28 mouse cellular contexts compared by ENCODE assay signal in the genomic region with DNA sequence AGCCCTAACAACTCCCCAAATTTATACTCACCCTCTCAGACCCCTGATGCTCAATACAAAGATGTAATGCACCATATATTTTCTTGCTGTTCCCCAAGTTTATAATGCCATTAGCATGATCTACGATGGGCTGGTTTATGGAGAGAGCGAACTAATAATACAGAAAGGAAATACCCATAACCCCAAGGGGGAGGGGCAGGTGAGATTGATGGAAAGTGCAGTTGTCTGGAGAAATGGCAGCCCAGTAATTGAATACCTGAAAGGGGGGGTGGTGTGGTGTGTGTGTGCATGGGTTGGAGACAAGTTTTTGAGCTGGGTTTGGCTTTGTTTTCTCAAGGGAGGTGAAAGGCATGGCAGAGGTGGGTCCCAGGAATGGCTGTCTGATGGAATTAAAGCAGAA.
A peak's percentile ranks its signal among the peaks of the same experiment; 100 is the strongest.
DNase-seq lines count a peak whose midpoint lies in the region; ATAC-seq lines count a peak whose summit lies in the region.
"Had no signal": no experiment of that assay in that cellular context is flagged by ENCODE, and none has a peak within 500 bp of the region (broad histone marks: within the 10 kb centered on the region; RNA-seq: fewer than 3 reads in every experiment).

No protein-coding gene starts in this region.

- H3K36me3 ChIP-seq in neural tube, embryonic 13.5 days, result peaks cover 46% of the 10 kb centered on the region
- H3K36me3 ChIP-seq in neural tube, embryonic 15.5 days, result peaks cover 11% of the 10 kb centered on the region; the same call in 1 of the 2 replicates
- no peaks in the 10 kb centered on the region for H3K36me3 ChIP-seq in limb, embryonic 11.5 days (ENCODE audit: control insufficient read depth, insufficient read depth, low read length)
- H3K36me3 ChIP-seq: embryonic facial prominence, embryonic 10.5 days; embryonic facial prominence, embryonic 13.5 days; forebrain, embryonic 12.5 days; G1E; hindbrain, embryonic 10.5 days had no signal

- H3K4me3 ChIP-seq in neural tube, embryonic 13.5 days, result no peak overlapping the region
- H3K4me3 ChIP-seq in neural tube, embryonic 15.5 days (replicated peaks), result no peak overlapping the region
- no peak overlapping the region for H3K4me3 ChIP-seq in limb, embryonic 11.5 days (ENCODE audit: low read depth, low read length)
- H3K4me3 ChIP-seq: embryonic facial prominence, embryonic 10.5 days; embryonic facial prominence, embryonic 13.5 days; erythroblast, embryonic 14.5 days; forebrain, embryonic 12.5 days; forebrain, embryonic 15.5 days; heart, adult 2 months; hindbrain, embryonic 10.5 days; hindbrain, embryonic 13.5 days had no signal

- DNase-seq in embryo, embryonic 10.5 days (ENCODE audit: low spot score), result peak; percentile 8
- DNase-seq in embryo, embryonic 9.5 days (ENCODE audit: extremely low spot score), result no peak
- peak; percentile 50 for DNase-seq in limb, embryonic 11.5 days (ENCODE audit: low spot score)
- DNase-seq in thymus, postnatal 25 days, result no peak
- DNase-seq in lung, postnatal 25 days (ENCODE audit: low spot score), result no peak
- DNase-seq: adrenal gland, postnatal 10 days; adrenal gland, postnatal 36 days; cerebellum, adult 18-20 months; cerebellum, adult 9-10 months; cerebellum, postnatal 14 days; gastrocnemius, postnatal 10 days; gastrocnemius, postnatal 36 days; heart, adult 2 months had no signal

- 65% methylated on average over 2 of the region's 2 CpGs for WGBS in neural tube, embryonic 13.5 days
- 36% methylated on average over 2 of the region's 2 CpGs for WGBS in neural tube, embryonic 15.5 days
- 45% methylated on average over 2 of the region's 2 CpGs for WGBS in limb, embryonic 11.5 days

- no peak overlapping the region for H3K4me2 ChIP-seq in neural tube, embryonic 13.5 days
- no peak overlapping the region for H3K4me2 ChIP-seq in neural tube, embryonic 15.5 days
- no peak overlapping the region for H3K4me2 ChIP-seq in limb, embryonic 11.5 days (ENCODE audit: low read depth, severe bottlenecking)
- H3K4me2 ChIP-seq: embryonic facial prominence, embryonic 13.5 days; forebrain, embryonic 12.5 days; forebrain, embryonic 15.5 days; heart, embryonic 11.5 days; hindbrain, embryonic 13.5 days had no signal

- no peaks in the 10 kb centered on the region for H3K9me3 ChIP-seq in neural tube, embryonic 13.5 days
- no peaks in the 10 kb centered on the region for H3K9me3 ChIP-seq in neural tube, embryonic 15.5 days (replicated peaks)
- no peaks in the 10 kb centered on the region for H3K9me3 ChIP-seq in limb, embryonic 11.5 days (ENCODE audit: control insufficient read depth, low read length)
- H3K9me3 ChIP-seq: embryonic facial prominence, embryonic 10.5 days; embryonic facial prominence, embryonic 13.5 days; forebrain, embryonic 12.5 days; forebrain, embryonic 15.5 days; G1E; hindbrain, embryonic 10.5 days; hindbrain, embryonic 13.5 days had no signal

- peaks cover 16% of the 10 kb centered on the region for H3K4me1 ChIP-seq in neural tube, embryonic 13.5 days (replicated peaks)
- H3K4me1 ChIP-seq in neural tube, embryonic 15.5 days, result no peaks in the 10 kb centered on the region
- no peaks in the 10 kb centered on the region; the same call in 1 of the 2 replicates for H3K4me1 ChIP-seq in limb, embryonic 11.5 days (ENCODE audit: control insufficient read depth, insufficient read depth, low read length)
- H3K4me1 ChIP-seq: embryonic facial prominence, embryonic 13.5 days; forebrain, embryonic 15.5 days had no signal

- H3K27ac ChIP-seq in neural tube, embryonic 13.5 days (replicated peaks), result peak overlapping the region; percentile 42
- no peak overlapping the region for H3K27ac ChIP-seq in neural tube, embryonic 15.5 days (replicated peaks)
- H3K27ac ChIP-seq in limb, embryonic 11.5 days (replicated peaks; ENCODE audit: low read depth, low read length), result no peak overlapping the region
- H3K27ac ChIP-seq: embryonic facial prominence, embryonic 10.5 days; embryonic facial prominence, embryonic 13.5 days; forebrain, embryonic 12.5 days; forebrain, embryonic 15.5 days; heart, adult 2 months; hindbrain, embryonic 10.5 days; hindbrain, embryonic 13.5 days had no signal

- H3K9ac ChIP-seq in neural tube, embryonic 13.5 days, result no peak overlapping the region
- H3K9ac ChIP-seq in neural tube, embryonic 15.5 days (replicated peaks), result no peak overlapping the region
- H3K9ac ChIP-seq in limb, embryonic 11.5 days (ENCODE audit: low read length), result no peak overlapping the region
- H3K9ac ChIP-seq: embryonic facial prominence, embryonic 13.5 days; forebrain, embryonic 12.5 days; forebrain, embryonic 15.5 days; hindbrain, embryonic 13.5 days had no signal

- ATAC-seq in neural tube, embryonic 13.5 days (ENCODE audit: low read depth), result peak; percentile 47; the same call in 1 of the 2 replicates
- ATAC-seq in neural tube, embryonic 15.5 days (ENCODE audit: low FRiP score), result no peak
- ATAC-seq in limb, embryonic 11.5 days (ENCODE audit: insufficient number of reproducible peaks, low FRiP score, low TSS enrichment, low read depth), result peak; percentile 77; the same call in 1 of the 2 replicates
- ATAC-seq in megakaryocyte progenitor cell, adult 5-6 weeks (replicated peaks; ENCODE audit: poor library complexity), result no peak
- ATAC-seq: forebrain, embryonic 15.5 days; hindbrain, embryonic 16.5 days; inflammation-experienced regulatory T-cells, adult 6 months; Patski had no signal

- no peaks in the 10 kb centered on the region for H3K27me3 ChIP-seq in neural tube, embryonic 13.5 days
- H3K27me3 ChIP-seq in neural tube, embryonic 15.5 days (replicated peaks), result no peaks in the 10 kb centered on the region
- no peaks in the 10 kb centered on the region for H3K27me3 ChIP-seq in limb, embryonic 11.5 days (ENCODE audit: control insufficient read depth, insufficient read depth, low read length)
- H3K27me3 ChIP-seq: embryonic facial prominence, embryonic 13.5 days; forebrain, embryonic 12.5 days; forebrain, embryonic 15.5 days; hindbrain, embryonic 13.5 days; Patski had no signal

Comparison
In these comparisons a context has a peak if more than half of its experiments do, and no peak if none do; other contexts are left out.
1. DNase-seq: peak in embryo, embryonic 10.5 days (single experiment) and limb, embryonic 11.5 days (single experiment); none in embryo, embryonic 9.5 days (single experiment), thymus, postnatal 25 days (single experiment) and lung, postnatal 25 days (single experiment).
2. ATAC-seq: peak in neural tube, embryonic 13.5 days (single experiment) and limb, embryonic 11.5 days (single experiment); none in neural tube, embryonic 15.5 days (single experiment) and megakaryocyte progenitor cell, adult 5-6 weeks (single experiment).